Mouse (Mus musculus): ENCODE measurements around the gene Mettl23. TPM values are rescaled to one million over a fixed set of nuclear protein-coding genes. Genes with fewer than 3 reads are reported as not detected.
A peak's percentile ranks its signal among the peaks of the same experiment; 100 is the strongest.

Gene Mettl23
- polyA plus RNA-seq (2015; fragmentation: Nextera tagmentation; extraction: Ambion mirVana), result 79.0 and 80.0 TPM in 2 replicates

DNA sequence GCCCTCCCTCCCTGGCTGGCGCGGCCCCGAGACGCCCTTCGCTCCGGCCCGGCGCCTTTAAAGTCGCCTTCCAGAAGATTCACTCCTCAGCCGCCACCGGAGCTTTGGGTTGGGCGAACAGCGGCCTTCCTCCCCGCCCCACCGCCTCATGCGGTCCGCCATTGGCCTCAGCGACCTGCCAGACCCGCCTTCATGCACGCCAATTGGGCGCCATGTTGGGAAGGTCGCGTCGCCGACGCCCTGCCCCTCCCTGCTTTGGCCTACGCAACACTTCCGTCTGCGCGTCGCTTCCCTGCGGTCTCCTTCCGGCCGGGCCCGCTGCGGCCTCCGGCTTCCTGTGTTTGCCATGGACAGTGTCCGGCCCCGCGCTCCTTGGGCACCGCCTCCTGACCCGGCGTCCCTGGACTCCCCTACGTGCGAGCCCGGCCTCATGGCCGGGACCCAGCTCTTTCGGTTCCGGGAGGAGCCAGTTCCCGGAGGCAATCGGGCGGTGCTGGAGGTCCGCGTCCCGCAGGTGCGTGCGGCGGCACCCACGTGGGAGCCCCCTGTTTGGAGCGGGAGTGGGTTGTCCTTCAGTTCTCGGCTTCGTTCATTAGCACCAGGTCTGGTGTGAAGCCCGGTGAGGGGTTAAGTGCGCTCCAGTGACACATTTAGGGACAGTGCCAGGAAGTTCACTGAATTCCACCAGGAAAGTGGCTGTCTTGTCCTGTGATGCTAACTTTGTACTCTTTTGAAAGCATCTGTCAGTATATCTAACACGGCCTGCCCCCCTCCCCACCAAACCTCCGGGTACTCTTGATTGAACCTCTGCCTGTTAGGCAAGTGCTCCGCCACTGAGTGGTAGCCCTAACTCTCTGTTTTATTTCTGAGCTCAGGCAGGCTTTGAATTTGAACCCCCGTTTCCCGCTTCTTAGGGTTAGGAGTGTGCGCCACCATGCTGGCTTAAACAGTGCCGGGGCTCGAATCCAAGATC is at the start of gene Mettl23, which contains the start of gene Jmjd6:
Gene Mettl23, plus strand, starts transcription at position 18 of the 973 bp plus-strand sequence.
Gene Jmjd6, minus strand, starts transcription at position 189 of the 973 bp plus-strand sequence.
- H3K9me3 ChIP-seq, result no peaks in the 10 kb centered on the region
- peaks cover 37% of the 10 kb centered on the region for H3K36me3 ChIP-seq
- H3K9ac ChIP-seq (replicated peaks), result peak within 1 kb of the TSS; percentile 94
- WGBS, result under 1% methylated on average over 72 of the region's 72 CpGs
- peak within 1 kb of the TSS; percentile 80 for H3K4me3 ChIP-seq (replicated peaks)
- peak; percentile 97 for ATAC-seq
- peak within 1 kb of the TSS; percentile 90 for H3K4me2 ChIP-seq (replicated peaks)
- peaks cover 67% of the 10 kb centered on the region for H3K4me1 ChIP-seq (replicated peaks)
- H3K27me3 ChIP-seq, result no peaks in the 10 kb centered on the region
- peak within 1 kb of the TSS; percentile 98 for H3K27ac ChIP-seq

DNA sequence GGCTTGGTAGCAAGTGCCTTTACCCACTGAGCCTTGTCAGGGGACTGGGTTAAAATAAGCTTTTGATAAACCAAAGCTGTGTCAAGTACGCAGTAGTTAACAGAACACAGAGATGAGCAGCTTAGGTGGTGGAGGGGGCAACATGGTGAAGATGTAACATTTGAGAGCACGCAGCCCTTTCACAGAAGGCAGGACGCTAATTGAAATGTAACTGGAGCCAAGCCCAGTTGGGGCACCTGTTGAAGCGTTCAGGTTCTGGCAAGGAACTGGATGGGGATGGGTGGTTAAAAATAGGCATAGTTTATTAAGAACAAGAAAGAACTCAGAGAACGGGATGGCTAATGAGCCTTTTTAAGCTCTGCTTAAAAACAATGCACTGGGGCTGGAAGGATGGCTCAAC is 43.7 kb upstream of the Mettl23 start:
- WGBS, result 92% methylated on average over 5 of the region's 5 CpGs
- no peaks in the 10 kb centered on the region for H3K9me3 ChIP-seq
- no peak overlapping the region for H3K4me3 ChIP-seq (replicated peaks)
- H3K9ac ChIP-seq (replicated peaks), result no peak overlapping the region
- no peak for ATAC-seq
- H3K4me1 ChIP-seq (replicated peaks), result no peaks in the 10 kb centered on the region
- H3K4me2 ChIP-seq (replicated peaks), result no peak overlapping the region
- H3K36me3 ChIP-seq, result no peaks in the 10 kb centered on the region
- H3K27ac ChIP-seq, result no peak overlapping the region
- no peaks in the 10 kb centered on the region for H3K27me3 ChIP-seq

- no peak overlapping the region for H3K27ac ChIP-seq
- H3K4me3 ChIP-seq (replicated peaks), result no peak overlapping the region
- H3K9ac ChIP-seq (replicated peaks), result no peak overlapping the region
- no peaks in the 10 kb centered on the region for H3K36me3 ChIP-seq
- no peak for ATAC-seq
- no peaks in the 10 kb centered on the region for H3K9me3 ChIP-seq
- H3K4me2 ChIP-seq (replicated peaks), result no peak overlapping the region
- no peaks in the 10 kb centered on the region for H3K27me3 ChIP-seq
- 73% methylated on average over 5 of the region's 5 CpGs for WGBS
- H3K4me1 ChIP-seq (replicated peaks), result no peaks in the 10 kb centered on the region
Measured at GRCm38 (mm10) chr11:116801106-116801505, 42.0 kb upstream of the Mettl23 start.

- Histone ChIP-seq H3K4me1 (replicated peaks) (peaks cover 3% of the 10 kb centered on the region), H3K27ac (no peak overlapping the region), H3K4me2 (replicated peaks) (no peak overlapping the region), H3K4me3 (replicated peaks) (no peak overlapping the region), H3K9ac (replicated peaks) (no peak overlapping the region), H3K36me3 (no peaks in the 10 kb centered on the region), H3K27me3 (no peaks in the 10 kb centered on the region), H3K9me3 (no peaks in the 10 kb centered on the region)
- ATAC-seq, result no peak
- 88% methylated on average over 5 of the region's 5 CpGs for WGBS
Measured at GRCm38 (mm10) chr11:116802709-116803108, 40.4 kb upstream of the Mettl23 start.

DNA sequence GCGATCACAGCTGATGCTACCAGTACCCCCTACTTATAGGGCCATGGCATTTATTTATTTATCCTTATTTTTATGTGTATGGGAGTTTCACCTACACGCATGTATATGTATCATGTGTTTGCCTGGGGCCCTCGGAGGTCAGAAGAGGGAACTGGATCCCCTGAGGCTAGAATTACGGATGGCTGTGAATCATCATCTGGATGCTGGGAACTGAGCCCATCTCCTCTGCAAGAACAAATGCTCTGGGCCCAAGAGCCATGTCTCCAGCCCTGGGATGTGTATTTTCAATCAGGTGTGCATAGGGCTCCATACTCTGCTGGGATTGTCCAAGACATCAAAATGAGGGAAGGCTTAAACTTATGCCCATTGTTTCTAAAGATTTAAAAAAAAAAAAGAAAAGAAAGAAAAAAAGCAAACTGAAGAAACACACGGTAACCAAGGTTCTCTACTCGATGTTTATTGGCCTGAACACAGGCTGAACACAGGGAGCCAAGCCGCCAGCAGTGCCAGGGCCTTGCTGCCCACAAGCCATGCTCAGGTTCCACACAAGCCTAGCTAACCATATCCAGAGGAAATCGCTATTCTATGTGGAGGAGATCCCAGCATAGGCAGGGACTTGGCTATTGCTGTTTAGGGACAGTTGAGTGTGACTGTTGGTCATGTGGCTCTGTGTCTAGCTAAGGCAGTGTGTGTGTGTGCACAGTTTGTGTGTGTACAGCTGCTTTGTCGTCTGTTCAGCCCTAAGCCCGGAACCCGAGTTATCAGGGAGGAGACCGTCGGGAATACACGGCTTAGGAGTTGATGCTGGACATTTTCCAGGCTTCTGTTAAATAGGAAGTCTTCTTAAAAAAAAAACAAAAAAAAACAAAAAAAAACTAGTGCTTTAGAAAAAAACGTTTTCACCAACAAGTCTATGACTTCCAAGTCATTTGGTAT is 36.7 kb upstream of the Mettl23 start:
- no peak overlapping the region for H3K4me2 ChIP-seq (replicated peaks)
- 87% methylated on average over 15 of the region's 15 CpGs for WGBS
- H3K27me3 ChIP-seq, result no peaks in the 10 kb centered on the region
- no peak overlapping the region for H3K4me3 ChIP-seq (replicated peaks)
- ATAC-seq, result no peak
- no peaks in the 10 kb centered on the region for H3K36me3 ChIP-seq
- H3K4me1 ChIP-seq (replicated peaks), result peaks cover 32% of the 10 kb centered on the region
- no peak overlapping the region for H3K9ac ChIP-seq (replicated peaks)
- no peaks in the 10 kb centered on the region for H3K9me3 ChIP-seq
- H3K27ac ChIP-seq, result no peak overlapping the region

DNA sequence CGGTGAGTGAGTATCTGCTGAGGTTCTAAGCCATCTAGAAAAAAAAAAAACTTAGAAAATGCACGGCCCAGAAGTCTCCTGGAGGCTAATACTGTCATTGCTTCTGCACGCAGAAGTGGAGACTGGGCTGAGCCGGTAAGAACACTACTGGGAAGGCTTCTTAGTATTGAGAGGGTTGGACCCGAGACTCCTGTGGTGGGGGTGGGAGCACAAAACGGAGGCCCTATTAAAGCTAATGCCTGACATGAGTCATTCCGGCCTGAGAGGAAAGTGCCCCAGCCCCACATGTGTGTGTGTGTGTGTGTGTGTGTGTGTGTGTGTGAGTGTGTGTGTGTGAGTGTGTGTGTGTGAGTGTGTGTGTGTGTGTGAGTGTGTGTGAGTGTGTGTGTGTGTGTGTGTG is 36.0 kb upstream of the Mettl23 start:
- no peak for ATAC-seq
- no peaks in the 10 kb centered on the region for H3K36me3 ChIP-seq
- no peak overlapping the region for H3K4me3 ChIP-seq (replicated peaks)
- peaks cover 38% of the 10 kb centered on the region for H3K4me1 ChIP-seq (replicated peaks)
- H3K27me3 ChIP-seq, result no peaks in the 10 kb centered on the region
- H3K9ac ChIP-seq (replicated peaks), result no peak overlapping the region
- no peaks in the 10 kb centered on the region for H3K9me3 ChIP-seq
- H3K4me2 ChIP-seq (replicated peaks), result no peak overlapping the region
- no peak overlapping the region for H3K27ac ChIP-seq
- WGBS, result 63% methylated on average over 7 of the region's 7 CpGs

- Histone ChIP-seq H3K9ac (replicated peaks) (no peak overlapping the region), H3K4me1 (replicated peaks) (peaks cover 42% of the 10 kb centered on the region)
- ATAC-seq, result no peak
Measured at GRCm38 (mm10) chr11:116807526-116807925, 35.6 kb upstream of the Mettl23 start.

DNA sequence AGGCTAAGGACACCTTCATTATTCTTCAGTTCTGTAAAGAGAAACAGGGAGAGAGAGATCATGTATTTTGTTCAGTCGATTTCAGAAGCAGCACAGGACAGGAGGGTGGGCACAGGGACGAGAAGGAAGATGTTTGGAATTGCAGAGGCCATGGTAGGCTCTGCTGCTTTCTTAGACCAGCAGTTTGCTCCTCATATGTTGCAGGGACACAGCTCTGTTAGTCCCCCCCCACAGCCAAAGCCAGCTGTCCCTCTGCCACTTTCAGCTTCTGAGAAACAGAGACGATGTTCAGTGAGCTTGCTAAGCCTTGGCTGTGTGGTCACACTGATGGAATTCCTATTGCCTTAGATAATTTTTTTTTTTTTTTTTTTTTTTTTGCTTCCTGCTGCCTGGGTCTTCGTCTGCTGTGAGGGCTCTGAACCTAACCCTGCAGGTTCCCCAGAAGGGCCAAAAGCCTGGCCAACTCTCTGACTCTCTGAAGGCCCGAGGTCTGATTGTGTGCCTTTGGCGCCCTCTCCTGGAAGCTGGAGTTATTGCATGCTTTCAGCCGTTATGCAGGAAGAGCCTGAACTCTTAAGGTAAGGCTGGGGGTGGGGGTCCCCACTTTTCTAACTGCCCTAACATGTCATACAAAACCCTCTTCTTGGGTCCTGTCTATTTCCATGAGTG is 35.0 kb upstream of the Mettl23 start:
- H3K9ac ChIP-seq (replicated peaks), result 0 out of 2 replicates have a peak overlapping the region, but pooled peaks have one; percentile 21
- H3K27ac ChIP-seq, result peak overlapping the region; percentile 60

More at GRCm38 (mm10) chr11:116807526-116807925, 35.6 kb upstream of the Mettl23 start:
- 80% methylated on average over 3 of the region's 3 CpGs for WGBS
- Histone ChIP-seq H3K4me3 (replicated peaks) (no peak overlapping the region), H3K27me3 (no peaks in the 10 kb centered on the region), H3K9me3 (no peaks in the 10 kb centered on the region), H3K36me3 (no peaks in the 10 kb centered on the region), H3K4me2 (replicated peaks) (no peak overlapping the region), H3K27ac (peak overlapping the region; percentile 60; the same call in 1 of the 2 replicates)

GRCm38 (mm10) chr11:116808811-116809395 is 34.2 kb upstream of the Mettl23 start:
- Histone ChIP-seq H3K4me1 (replicated peaks) (peaks cover 56% of the 10 kb centered on the region), H3K27ac (peak overlapping the region; percentile 47; the same call in 1 of the 2 replicates), H3K4me3 (replicated peaks) (no peak overlapping the region), H3K36me3 (no peaks in the 10 kb centered on the region), H3K9me3 (no peaks in the 10 kb centered on the region), H3K4me2 (replicated peaks) (no peak overlapping the region), H3K27me3 (no peaks in the 10 kb centered on the region), H3K9ac (replicated peaks) (0 out of 2 replicates have a peak overlapping the region, but pooled peaks have one; percentile 21)
- ATAC-seq, result no peak
- WGBS, result 79% methylated on average over 11 of the region's 11 CpGs

More for the DNA sequence above, 35.0 kb upstream of the Mettl23 start:
- H3K4me3 ChIP-seq (replicated peaks), result no peak overlapping the region
- no peak for ATAC-seq
- H3K36me3 ChIP-seq, result no peaks in the 10 kb centered on the region
- H3K4me2 ChIP-seq (replicated peaks), result no peak overlapping the region
- H3K4me1 ChIP-seq (replicated peaks), result peaks cover 47% of the 10 kb centered on the region
- WGBS, result 26% methylated on average over 7 of the region's 7 CpGs
- no peaks in the 10 kb centered on the region for H3K9me3 ChIP-seq
- no peaks in the 10 kb centered on the region for H3K27me3 ChIP-seq

GRCm38 (mm10) chr11:116809520-116809919 is 33.6 kb upstream of the Mettl23 start:
- Histone ChIP-seq H3K4me1 (replicated peaks) (peaks cover 62% of the 10 kb centered on the region), H3K27ac (0 out of 2 replicates have a peak overlapping the region, but pooled peaks have one; percentile 98), H3K4me3 (replicated peaks) (no peak overlapping the region), H3K36me3 (no peaks in the 10 kb centered on the region), H3K9ac (replicated peaks) (no peak overlapping the region), H3K9me3 (no peaks in the 10 kb centered on the region), H3K4me2 (replicated peaks) (no peak overlapping the region), H3K27me3 (no peaks in the 10 kb centered on the region)
- WGBS, result 78% methylated on average over 8 of the region's 8 CpGs
- no peak for ATAC-seq

- Histone ChIP-seq H3K4me2 (replicated peaks) (peak overlapping the region; percentile 56), H3K4me3 (replicated peaks) (peak overlapping the region; percentile 32), H3K36me3 (no peaks in the 10 kb centered on the region), H3K4me1 (replicated peaks) (peaks cover 72% of the 10 kb centered on the region), H3K27ac (peak overlapping the region; percentile 98), H3K27me3 (no peaks in the 10 kb centered on the region), H3K9me3 (no peaks in the 10 kb centered on the region), H3K9ac (replicated peaks) (peak overlapping the region; percentile 65)
- WGBS, result 30% methylated on average over 11 of the region's 11 CpGs
- ATAC-seq, result no peak
Measured at GRCm38 (mm10) chr11:116810528-116810927, 32.5 kb upstream of the Mettl23 start.

Measured in midbrain, embryonic 13.5 days (tissue).